Mouse (Mus musculus) kidney, adult 2 months (tissue): ENCODE data around the gene Aamp.

Source experiments
- CTCF ChIP-seq: fragments of 200-500 bp; conservative IDR thresholded peaks from 2 replicates; pipeline ENCODE4 v1.5.1; 2011; ENCODE audit warnings: low read depth, mild to moderate bottlenecking, control low read depth, low read length, moderate library complexity, mixed read lengths; ENCODE audit not compliant: insufficient read depth, insufficient read length
- POLR2A ChIP-seq: fragments of 200-500 bp; IDR thresholded peaks from one replicate; pipeline ENCODE4 v1.6.1; 2011; ENCODE audit warnings: low read depth, low read length, control low read depth

- TF ChIP-seq POLR2A (peak; percentile 53), CTCF (no peak)
Observed at GRCm38 (mm10) chr1:74303509-74304338, 19.2 kb upstream of the Aamp start.
